Mouse (Mus musculus) hindbrain, embryonic 11.5 days (tissue): ENCODE measurements at regions not wholly inside any gene's neighbourhood (a gene's known extent, or its start where the extent isn't known, plus 50 kb on each side); places are given as distances from the start of the nearest gene placed in this dataset.

Experiments
- ATAC-seq: fragments of 200-750 bp; cut with Nextera tagmentation; 2 replicates; pipeline ENCODE4 v1.8.0; 2017; ENCODE audit warnings: mild to moderate bottlenecking, moderate TSS enrichment, moderate library complexity; ENCODE audit not compliant: low FRiP score
- DNase-seq: peaks from one replicate; pipeline ENCODE4 v3.0.0-alpha.2; 2015; ENCODE audit warnings: low spot score
- H3K27ac ChIP-seq: fragments of 300-500 bp; sonication (generic); 2 replicates; pipeline ENCODE4 v1.5.1; 2014; ENCODE audit warnings: mild to moderate bottlenecking, low read depth, low read length
- H3K27me3 ChIP-seq: fragments of 300-500 bp; sonication (generic); 2 replicates; pipeline ENCODE4 v1.6.1; 2014; ENCODE audit warnings: mild to moderate bottlenecking, low read length, moderate library complexity, mixed read lengths; ENCODE audit not compliant: control insufficient read depth, insufficient read depth
- H3K36me3 ChIP-seq: fragments of 300-500 bp; sonication (generic); 2 replicates; pipeline ENCODE4 v1.6.1; 2014; ENCODE audit warnings: mild to moderate bottlenecking, low read length, moderate library complexity, mixed read lengths; ENCODE audit not compliant: control insufficient read depth, insufficient read depth
- H3K4me1 ChIP-seq: fragments of 300-500 bp; sonication (generic); replicated peaks from 2 replicates; pipeline ENCODE4 v1.6.1; 2014; ENCODE audit warnings: low read length, mixed read lengths; ENCODE audit not compliant: control insufficient read depth, insufficient read depth
- H3K4me2 ChIP-seq: fragments of 300-500 bp; sonication (generic); replicated peaks from 2 replicates; pipeline ENCODE4 v1.6.1; 2014; ENCODE audit warnings: mild to moderate bottlenecking, low read depth, low read length
- H3K4me3 ChIP-seq: fragments of 300-500 bp; sonication (generic); 2 replicates; pipeline ENCODE4 v1.5.1; 2014; ENCODE audit warnings: low read depth, low read length
- H3K9ac ChIP-seq: fragments of 300-500 bp; sonication (generic); 2 replicates; pipeline ENCODE4 v1.6.1; 2014; ENCODE audit warnings: low read depth, low read length
- H3K9me3 ChIP-seq: fragments of 300-500 bp; sonication (generic); 2 replicates; pipeline ENCODE4 v1.6.1; 2016; ENCODE audit warnings: low read length; ENCODE audit not compliant: control insufficient read depth
- WGBS: fragments of 180-500 bp; shearing (Covaris S2); extraction: QIAGEN DNeasy Blood & Tissue Kit; methylation state at CpG from one replicate; pipeline ENCODE4 v1.1.7; 2014; 5-methylcytosine and 5-hydroxymethylcytosine counted together

GRCm38 (mm10) chr2:147751831-147752230, 294.9 kb downstream of the Foxa2 start:
- over 99% methylated on average over 3 of the region's 3 CpGs for WGBS
- H3K4me2 ChIP-seq = no peak overlapping the region
- H3K4me1 ChIP-seq = no peaks in the 10 kb centered on the region
- DNase-seq (no peak), ATAC-seq (no peak)
- no peaks in the 10 kb centered on the region for H3K9me3 ChIP-seq
- H3K27me3 ChIP-seq = no peaks in the 10 kb centered on the region
- no peak overlapping the region for H3K4me3 ChIP-seq
- no peaks in the 10 kb centered on the region for H3K36me3 ChIP-seq
- no peak overlapping the region for H3K27ac ChIP-seq
- H3K9ac ChIP-seq = no peak overlapping the region

GRCm38 (mm10) chr2:147748006-147748405, 298.8 kb downstream of the Foxa2 start:
- H3K27me3 ChIP-seq = no peaks in the 10 kb centered on the region
- no peaks in the 10 kb centered on the region for H3K4me1 ChIP-seq
- no peaks in the 10 kb centered on the region for H3K9me3 ChIP-seq
- ATAC-seq = no peak
- no peak overlapping the region for H3K4me3 ChIP-seq
- no peak overlapping the region for H3K27ac ChIP-seq
- 58% methylated on average over 4 of the region's 4 CpGs for WGBS
- H3K36me3 ChIP-seq = no peaks in the 10 kb centered on the region
- DNase-seq = no peak
- H3K4me2 ChIP-seq = no peak overlapping the region
- no peak overlapping the region for H3K9ac ChIP-seq

- WGBS = 90% methylated on average over 2 of the region's 2 CpGs
- DNase-seq = no peak
- H3K36me3 ChIP-seq = no peaks in the 10 kb centered on the region
- H3K4me3 ChIP-seq = no peak overlapping the region
- ATAC-seq = no peak
- no peaks in the 10 kb centered on the region for H3K27me3 ChIP-seq
- no peak overlapping the region for H3K27ac ChIP-seq
- H3K4me2 ChIP-seq = no peak overlapping the region
- H3K9me3 ChIP-seq = no peaks in the 10 kb centered on the region
- H3K4me1 ChIP-seq = no peaks in the 10 kb centered on the region
- H3K9ac ChIP-seq = no peak overlapping the region
Observed at GRCm38 (mm10) chr2:147743908-147744307, 302.9 kb downstream of the Foxa2 start.

GRCm38 (mm10) chr2:147738307-147738872, 308.4 kb downstream of the Foxa2 start:
- no peak overlapping the region for H3K4me2 ChIP-seq
- H3K9me3 ChIP-seq = no peaks in the 10 kb centered on the region
- H3K4me3 ChIP-seq = no peak overlapping the region
- 44% methylated on average over 10 of the region's 10 CpGs for WGBS
- H3K4me1 ChIP-seq = no peaks in the 10 kb centered on the region
- peak; percentile 79 for DNase-seq
- H3K27ac ChIP-seq = no peak overlapping the region
- H3K9ac ChIP-seq = no peak overlapping the region
- no peaks in the 10 kb centered on the region for H3K27me3 ChIP-seq
- no peaks in the 10 kb centered on the region for H3K36me3 ChIP-seq
- ATAC-seq = peak; percentile 43

GRCm38 (mm10) chr2:147727396-147727795, 319.4 kb downstream of the Foxa2 start:
- Histone ChIP-seq H3K36me3 (no peaks in the 10 kb centered on the region), H3K27me3 (no peaks in the 10 kb centered on the region), H3K9me3 (no peaks in the 10 kb centered on the region), H3K27ac (no peak overlapping the region), H3K4me2 (no peak overlapping the region), H3K4me1 (no peaks in the 10 kb centered on the region), H3K4me3 (no peak overlapping the region), H3K9ac (no peak overlapping the region)
- DNase-seq (no peak), ATAC-seq (no peak)
- WGBS = 89% methylated on average over 4 of the region's 4 CpGs

GRCm38 (mm10) chr2:147718936-147719335, 327.8 kb downstream of the Foxa2 start:
- Histone ChIP-seq H3K4me1 (no peaks in the 10 kb centered on the region), H3K4me2 (no peak overlapping the region), H3K4me3 (no peak overlapping the region), H3K9me3 (no peaks in the 10 kb centered on the region), H3K9ac (no peak overlapping the region), H3K27me3 (no peaks in the 10 kb centered on the region), H3K27ac (no peak overlapping the region), H3K36me3 (no peaks in the 10 kb centered on the region)
- ATAC-seq = no peak
- WGBS = 87% methylated on average over 3 of the region's 3 CpGs
- no peak for DNase-seq

GRCm38 (mm10) chr2:147717484-147717947, 329.3 kb downstream of the Foxa2 start:
- Histone ChIP-seq H3K4me1 (no peaks in the 10 kb centered on the region), H3K36me3 (no peaks in the 10 kb centered on the region), H3K27me3 (no peaks in the 10 kb centered on the region), H3K4me2 (no peak overlapping the region), H3K4me3 (no peak overlapping the region), H3K27ac (no peak overlapping the region), H3K9ac (no peak overlapping the region), H3K9me3 (no peaks in the 10 kb centered on the region)
- 94% methylated on average over 12 of the region's 12 CpGs for WGBS
- ATAC-seq = no peak
- DNase-seq = no peak

GRCm38 (mm10) chr2:147715791-147716190, 331.0 kb downstream of the Foxa2 start:
- Histone ChIP-seq H3K4me3 (no peak overlapping the region), H3K4me1 (no peaks in the 10 kb centered on the region), H3K9ac (no peak overlapping the region), H3K27me3 (no peaks in the 10 kb centered on the region), H3K27ac (no peak overlapping the region), H3K9me3 (no peaks in the 10 kb centered on the region), H3K36me3 (no peaks in the 10 kb centered on the region), H3K4me2 (no peak overlapping the region)
- no peak for DNase-seq
- 87% methylated on average over 5 of the region's 5 CpGs for WGBS
- ATAC-seq = no peak

- H3K36me3 ChIP-seq = no peaks in the 10 kb centered on the region
- ATAC-seq = no peak
- H3K4me1 ChIP-seq = no peaks in the 10 kb centered on the region
- no peak overlapping the region for H3K9ac ChIP-seq
- no peak overlapping the region for H3K27ac ChIP-seq
- H3K4me3 ChIP-seq = no peak overlapping the region
- no peaks in the 10 kb centered on the region for H3K27me3 ChIP-seq
- 58% methylated on average over 8 of the region's 8 CpGs for WGBS
- H3K4me2 ChIP-seq = no peak overlapping the region
- DNase-seq = no peak
- no peaks in the 10 kb centered on the region for H3K9me3 ChIP-seq
Observed at GRCm38 (mm10) chr2:147710593-147711265, 336.0 kb downstream of the Foxa2 start.
